ENCODE assay signal across 29 mouse cellular contexts in genomic region chr14:76747814-76748213, GRCm38 (mm10).
DNase-seq lines count a peak whose midpoint lies in the region; ATAC-seq and TF ChIP-seq lines count a peak whose summit lies in the region.
"Had no signal": no experiment of that assay in that cellular context is flagged by ENCODE, and none has a peak within 500 bp of the region (broad histone marks: within the 10 kb centered on the region; RNA-seq: fewer than 3 reads in every experiment).

No protein-coding gene starts in this region.

- H3K9me3 ChIP-seq in forebrain, embryonic 11.5 days (ENCODE audit: control insufficient read depth, low read length) = no peaks in the 10 kb centered on the region
- H3K9me3 ChIP-seq in forebrain, embryonic 15.5 days = no peaks in the 10 kb centered on the region
- no peaks in the 10 kb centered on the region for H3K9me3 ChIP-seq in MEL (replicated peaks; ENCODE audit: insufficient read depth, low read length)
- H3K9me3 ChIP-seq: embryonic facial prominence, embryonic 10.5 days; embryonic facial prominence, embryonic 15.5 days; forebrain, embryonic 13.5 days; heart, embryonic 13.5 days; hindbrain, embryonic 10.5 days; hindbrain, embryonic 15.5 days; limb, embryonic 12.5 days; midbrain, embryonic 10.5 days; midbrain, embryonic 15.5 days had no signal

- no peak overlapping the region for H3K4me2 ChIP-seq in forebrain, embryonic 11.5 days (ENCODE audit: low read depth, low read length, severe bottlenecking)
- no peak overlapping the region for H3K4me2 ChIP-seq in forebrain, embryonic 15.5 days (replicated peaks)
- H3K4me2 ChIP-seq: embryonic facial prominence, embryonic 15.5 days; forebrain, embryonic 13.5 days; heart, embryonic 13.5 days; hindbrain, embryonic 15.5 days; limb, embryonic 12.5 days; midbrain, embryonic 15.5 days had no signal

- TF ChIP-seq CTCF in MEL (IDR thresholded peaks at IDR 0.05 in 2 of 3, conservative IDR thresholded peaks at IDR 0.05 in 1 of 3; ENCODE audit: control insufficient read depth in 1 of 3, insufficient read depth in 1 of 3, low read depth in 2 of 3, low read length in 3 of 3, poor library complexity in 1 of 3, severe bottlenecking in 1 of 3) = no peak

- DNase-seq in forebrain, embryonic 11.5 days (ENCODE audit: low spot score) = peak; percentile 10
- DNase-seq in 416B (ENCODE audit: low read depth) = peak; percentile 65
- peak; percentile 6 for DNase-seq in MEL (ENCODE audit: low read depth, low spot score)
- no peak for DNase-seq in heart, adult 9 months (ENCODE audit: low spot score in 2 of 2)
- no peak for DNase-seq in heart, postnatal 4 days
- DNase-seq in heart, adult 11 months = no peak
- DNase-seq: adrenal gland, postnatal 25 days; cerebellum, adult 11-12 months; cerebellum, postnatal 10 days; gastrocnemius, postnatal 25 days; heart, adult 2 months; heart, postnatal 10 days; kidney, adult 8-10 months; liver, postnatal 0 days; lung, postnatal 4 days; thymus, postnatal 14 days had no signal

- TF ChIP-seq EP300 in MEL (IDR thresholded peaks at IDR 0.05; ENCODE audit: low read depth in 1 of 2, low read length in 2 of 2) = no peak

- H3K4me3 ChIP-seq in forebrain, embryonic 11.5 days (ENCODE audit: low read depth, low read length) = no peak overlapping the region
- no peak overlapping the region for H3K4me3 ChIP-seq in forebrain, embryonic 15.5 days
- no peak overlapping the region for H3K4me3 ChIP-seq in MEL (ENCODE audit: control insufficient read depth in 1 of 2, insufficient read depth in 1 of 2, low read depth in 2 of 2, low read length in 2 of 2)
- H3K4me3 ChIP-seq: embryonic facial prominence, embryonic 10.5 days; embryonic facial prominence, embryonic 15.5 days; forebrain, embryonic 13.5 days; heart, adult 2 months; heart, embryonic 13.5 days; hindbrain, embryonic 10.5 days; hindbrain, embryonic 15.5 days; limb, embryonic 12.5 days; midbrain, embryonic 10.5 days; midbrain, embryonic 15.5 days had no signal

- ATAC-seq in forebrain, embryonic 11.5 days (replicated peaks; ENCODE audit: low FRiP score) = no peak
- no peak for ATAC-seq in forebrain, embryonic 15.5 days (replicated peaks)
- ATAC-seq in megakaryocyte, adult 5-6 weeks (ENCODE audit: poor library complexity, severe bottlenecking) = peak; percentile 37
- ATAC-seq: forebrain, embryonic 13.5 days; inflammation-experienced regulatory T-cells, adult 6 months; liver, postnatal 0 days; midbrain, embryonic 15.5 days had no signal

- H3K9ac ChIP-seq in forebrain, embryonic 11.5 days (ENCODE audit: low read length) = no peak overlapping the region
- H3K9ac ChIP-seq in forebrain, embryonic 15.5 days (replicated peaks) = no peak overlapping the region
- H3K9ac ChIP-seq in MEL (ENCODE audit: control insufficient read depth, low read depth, low read length, poor library complexity, severe bottlenecking) = no peak overlapping the region
- H3K9ac ChIP-seq: embryonic facial prominence, embryonic 15.5 days; forebrain, embryonic 13.5 days; heart, embryonic 13.5 days; hindbrain, embryonic 15.5 days; limb, embryonic 12.5 days; liver, postnatal 0 days; midbrain, embryonic 15.5 days had no signal

- no peaks in the 10 kb centered on the region for H3K4me1 ChIP-seq in forebrain, embryonic 11.5 days (replicated peaks; ENCODE audit: control insufficient read depth, insufficient read depth, low read length)
- H3K4me1 ChIP-seq in forebrain, embryonic 15.5 days = no peaks in the 10 kb centered on the region
- H3K4me1 ChIP-seq in MEL (ENCODE audit: control insufficient read depth in 1 of 2, insufficient read depth in 2 of 2, low read length in 2 of 2) = no peaks in the 10 kb centered on the region
- H3K4me1 ChIP-seq: forebrain, embryonic 13.5 days; hindbrain, embryonic 15.5 days; midbrain, embryonic 15.5 days had no signal

- no peak for TF ChIP-seq POLR2A in MEL (IDR thresholded peaks at IDR 0.05; ENCODE audit: control insufficient read depth in 1 of 2, insufficient read depth in 1 of 2, low read depth in 1 of 2, low read length in 2 of 2, poor library complexity in 1 of 2)

- H3K79me2 ChIP-seq in MEL (ENCODE audit: control insufficient read depth, insufficient read depth, low read length, poor library complexity) = no peaks in the 10 kb centered on the region

- H3K27ac ChIP-seq in forebrain, embryonic 11.5 days (ENCODE audit: low read depth, low read length) = no peak overlapping the region
- no peak overlapping the region for H3K27ac ChIP-seq in forebrain, embryonic 15.5 days (replicated peaks)
- no peak overlapping the region for H3K27ac ChIP-seq in MEL (ENCODE audit: control insufficient read depth, low read depth, low read length)
- H3K27ac ChIP-seq: embryonic facial prominence, embryonic 10.5 days; embryonic facial prominence, embryonic 15.5 days; forebrain, embryonic 13.5 days; heart, adult 2 months; heart, embryonic 13.5 days; hindbrain, embryonic 10.5 days; hindbrain, embryonic 15.5 days; kidney, postnatal 0 days; limb, embryonic 12.5 days; midbrain, embryonic 10.5 days; midbrain, embryonic 15.5 days had no signal

- no peak for TF ChIP-seq RAD21 in MEL (IDR thresholded peaks at IDR 0.05; ENCODE audit: low read depth, low read length)

- H3K27me3 ChIP-seq in forebrain, embryonic 11.5 days (ENCODE audit: control insufficient read depth, insufficient read depth, low read length) = no peaks in the 10 kb centered on the region
- H3K27me3 ChIP-seq in forebrain, embryonic 15.5 days = no peaks in the 10 kb centered on the region
- no peaks in the 10 kb centered on the region for H3K27me3 ChIP-seq in MEL (ENCODE audit: control insufficient read depth in 1 of 2, insufficient read depth in 2 of 2, low read length in 2 of 2)
- H3K27me3 ChIP-seq: embryonic facial prominence, embryonic 15.5 days; forebrain, embryonic 13.5 days; heart, embryonic 13.5 days; hindbrain, embryonic 15.5 days; limb, embryonic 12.5 days; midbrain, embryonic 15.5 days had no signal

- 87% methylated on average over 5 of the region's 5 CpGs for WGBS in forebrain, embryonic 11.5 days
- over 99% methylated on average over 5 of the region's 5 CpGs for WGBS in forebrain, embryonic 15.5 days

- H3K36me3 ChIP-seq in forebrain, embryonic 11.5 days (ENCODE audit: control insufficient read depth, insufficient read depth, low read length) = no peaks in the 10 kb centered on the region
- no peaks in the 10 kb centered on the region for H3K36me3 ChIP-seq in forebrain, embryonic 15.5 days
- H3K36me3 ChIP-seq in MEL (ENCODE audit: control insufficient read depth in 1 of 2, insufficient read depth in 2 of 2, low read length in 2 of 2) = no peaks in the 10 kb centered on the region
- H3K36me3 ChIP-seq: embryonic facial prominence, embryonic 10.5 days; embryonic facial prominence, embryonic 15.5 days; heart, embryonic 13.5 days; hindbrain, embryonic 10.5 days; hindbrain, embryonic 15.5 days; limb, embryonic 12.5 days; midbrain, embryonic 10.5 days; midbrain, embryonic 15.5 days had no signal

TF ChIP-seq in MEL, 35 proteins besides CTCF, POLR2A, EP300 and RAD21:
- TF ChIP-seq HCFC1 (IDR thresholded peaks at IDR 0.05; ENCODE audit: low read depth, low read length) (no peak), JUND (IDR thresholded peaks at IDR 0.05; ENCODE audit: low read depth, low read length) (no peak), E2F4 (IDR thresholded peaks at IDR 0.05; ENCODE audit: borderline replicate concordance, low read depth, low read length) (no peak), SIN3A (IDR thresholded peaks at IDR 0.05; ENCODE audit: low read length) (no peak), NRF1 (IDR thresholded peaks at IDR 0.05; ENCODE audit: insufficient read depth, low read depth, low read length, poor library complexity, severe bottlenecking) (no peak), ZKSCAN1 (IDR thresholded peaks at IDR 0.05; ENCODE audit: low read depth, low read length) (no peak)
TF ChIP-seq in MEL: peak in this region for 0.

Comparison
In these comparisons a context has a peak if more than half of its experiments do, and no peak if none do; other contexts are left out.
1. DNase-seq: peak in forebrain, embryonic 11.5 days (single experiment), 416B (single experiment) and MEL (single experiment); none in heart, adult 9 months (0 of 2), heart, postnatal 4 days (single experiment) and heart, adult 11 months (single experiment).